12 mouse cellular contexts compared by ENCODE assay signal in genomic region chr11:96456508-96457305, GRCm38 (mm10). TPM values are rescaled to one million over a fixed set of nuclear protein-coding genes. Genes with fewer than 3 reads are reported as not detected.
DNase-seq lines count a peak whose midpoint lies in the region; ATAC-seq and TF ChIP-seq lines count a peak whose summit lies in the region.
"Had no signal": no experiment of that assay in that cellular context is flagged by ENCODE, and none has a peak within 500 bp of the region (broad histone marks: within the 10 kb centered on the region; RNA-seq: fewer than 3 reads in every experiment).

No protein-coding gene starts in this region.

- no peaks in the 10 kb centered on the region for H3K27me3 ChIP-seq in forebrain, embryonic 16.5 days (replicated peaks; ENCODE audit: control insufficient read depth, insufficient read depth, low read length)
- 0 out of 2 replicates have a peak, but pooled peaks cover 2% of the 10 kb centered on the region for H3K27me3 ChIP-seq in midbrain, embryonic 13.5 days

- H3K27ac ChIP-seq in forebrain, embryonic 16.5 days (ENCODE audit: low read length) = peak overlapping the region; percentile 62; the same call in 1 of the 2 replicates
- H3K27ac ChIP-seq in midbrain, embryonic 13.5 days = peak overlapping the region; percentile 84
- H3K27ac ChIP-seq in layer of hippocampus, adult 2 months = no peak overlapping the region
- H3K27ac ChIP-seq: heart, adult 2 months; stomach, embryonic 15.5 days had no signal

- TF ChIP-seq CTCF in layer of hippocampus, adult 2 months (conservative IDR thresholded peaks at IDR 0.05) = no peak

- WGBS in forebrain, embryonic 16.5 days = 18% methylated on average over 12 of the region's 12 CpGs
- WGBS in midbrain, embryonic 13.5 days = 18% methylated on average over 12 of the region's 12 CpGs

- peak; percentile 57 for DNase-seq in 416B (ENCODE audit: low read depth)
- peak; percentile 42 for DNase-seq in brain, adult 2 months (ENCODE audit: low read depth, low spot score)
- DNase-seq in kidney, adult 11 months = no peak
- DNase-seq in layer of hippocampus, adult 2 months (ENCODE audit: low spot score in 2 of 2) = no peak
- DNase-seq in cerebellum, adult 8-10 months = no peak
- no peak for DNase-seq in right cerebral cortex, adult 18-20 months
- DNase-seq: heart, adult 2 months; lung, postnatal 4 days had no signal

- H3K4me1 ChIP-seq in forebrain, embryonic 16.5 days (replicated peaks; ENCODE audit: control insufficient read depth, insufficient read depth, low read length) = peaks cover 7% of the 10 kb centered on the region
- H3K4me1 ChIP-seq in midbrain, embryonic 13.5 days (replicated peaks) = peaks cover 46% of the 10 kb centered on the region
- H3K4me1 ChIP-seq: stomach, embryonic 15.5 days had no signal

- peak; percentile 77; the same call in 1 of the 2 replicates for ATAC-seq in forebrain, embryonic 16.5 days
- peak; percentile 93 for ATAC-seq in midbrain, embryonic 13.5 days

- no peaks in the 10 kb centered on the region for H3K9me3 ChIP-seq in forebrain, embryonic 16.5 days (ENCODE audit: control insufficient read depth, low read length)
- H3K9me3 ChIP-seq in midbrain, embryonic 13.5 days = no peaks in the 10 kb centered on the region
- H3K9me3 ChIP-seq: stomach, embryonic 15.5 days had no signal

- no peaks in the 10 kb centered on the region for H3K36me3 ChIP-seq in forebrain, embryonic 16.5 days (ENCODE audit: control insufficient read depth, insufficient read depth)
- no peaks in the 10 kb centered on the region for H3K36me3 ChIP-seq in midbrain, embryonic 13.5 days
- H3K36me3 ChIP-seq: stomach, embryonic 15.5 days had no signal

- no peak overlapping the region for H3K4me3 ChIP-seq in forebrain, embryonic 16.5 days (replicated peaks; ENCODE audit: low read length)
- no peak overlapping the region for H3K4me3 ChIP-seq in midbrain, embryonic 13.5 days (replicated peaks)
- no peak overlapping the region for H3K4me3 ChIP-seq in layer of hippocampus, adult 2 months
- H3K4me3 ChIP-seq: erythroblast, embryonic 14.5 days; heart, adult 2 months; stomach, embryonic 15.5 days had no signal

- no peak overlapping the region for H3K4me2 ChIP-seq in forebrain, embryonic 16.5 days (ENCODE audit: low read length)
- H3K4me2 ChIP-seq in midbrain, embryonic 13.5 days (replicated peaks) = 0 out of 2 replicates have a peak overlapping the region, but pooled peaks have one; percentile 11
- H3K4me2 ChIP-seq: stomach, embryonic 15.5 days had no signal

- H3K9ac ChIP-seq in forebrain, embryonic 16.5 days (replicated peaks; ENCODE audit: low read depth, low read length) = no peak overlapping the region
- H3K9ac ChIP-seq in midbrain, embryonic 13.5 days (replicated peaks) = no peak overlapping the region
- H3K9ac ChIP-seq: stomach, embryonic 15.5 days had no signal

RNA-seq across cellular contexts. Expression of gene Skap1, which starts 7.7 kb away (rescaled TPM):
- 2.1 and 3.4 TPM in 2 replicates for polyA plus RNA-seq in forebrain, embryonic 16.5 days (2015; fragmentation: Nextera tagmentation; extraction: Ambion mirVana)
- 3.4 and 4.0 TPM in 2 replicates for polyA plus RNA-seq in midbrain, embryonic 13.5 days (2015; fragmentation: Nextera tagmentation; extraction: Ambion mirVana)
- 1 to 10 TPM; 1.0 to 1.2 TPM for total RNA-seq in layer of hippocampus, adult 2 months (2021)
- polyA plus RNA-seq: erythroblast, embryonic 14.5 days had no signal

Comparison
In these comparisons a context has a peak if more than half of its experiments do, and no peak if none do; other contexts are left out.
1. DNase-seq: peak in 416B (single experiment) and brain, adult 2 months (single experiment); none in kidney, adult 11 months (single experiment), layer of hippocampus, adult 2 months (0 of 2), cerebellum, adult 8-10 months (single experiment) and right cerebral cortex, adult 18-20 months (single experiment).